Mouse (Mus musculus): ENCODE measurements around the gene Gm27021. TPM values are rescaled to one million over a fixed set of nuclear protein-coding genes. Genes with fewer than 3 reads are reported as not detected.
A peak's percentile ranks its signal among the peaks of the same experiment; 100 is the strongest.
"Not testable (repeated sequence)": the region's sequence is repeated elsewhere in the genome, so short reads cannot be mapped to it uniquely, and the experiment has no call there.

The Gm27021 gene
- polyA plus RNA-seq, 1 experiment from 2014 or later = 2.4 TPM

DNA sequence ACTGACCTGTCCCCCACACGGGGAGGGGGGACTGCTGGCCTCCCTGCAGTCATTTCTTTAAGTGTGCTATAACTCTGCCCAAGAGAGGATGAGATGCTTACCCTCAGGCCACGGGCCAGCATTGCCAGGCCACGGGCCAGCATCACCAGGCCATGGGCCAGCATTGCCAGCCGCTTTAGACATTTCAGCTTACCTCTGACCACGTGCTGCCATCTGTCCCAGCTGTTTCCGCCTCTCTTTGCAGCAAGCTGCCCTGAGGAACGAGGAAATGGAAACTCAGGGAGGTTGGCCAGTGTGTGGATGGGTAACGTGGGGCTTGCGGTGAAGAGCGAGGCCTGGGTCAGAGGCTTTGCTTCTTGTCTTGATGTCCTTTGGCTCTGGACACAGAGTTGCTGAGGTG lies 13.2 kb upstream of the Gm27021 start:
- ATAC-seq (ENCODE audit: insufficient number of reproducible peaks, insufficient read depth, low FRiP score, low read depth) = no peak
- Histone ChIP-seq H3K9me3 (ENCODE audit: control insufficient read depth, low read depth, low read length) (no peaks in the 10 kb centered on the region), H3K27ac (ENCODE audit: low read length) (no peak overlapping the region), H3K36me3 (ENCODE audit: control insufficient read depth, insufficient read depth, low read length) (no peaks in the 10 kb centered on the region), H3K4me1 (ENCODE audit: control insufficient read depth, insufficient read depth, low read length) (peaks cover 14% of the 10 kb centered on the region), H3K4me2 (replicated peaks; ENCODE audit: low read depth, low read length) (no peak overlapping the region), H3K4me3 (ENCODE audit: low read depth, low read length) (no peak overlapping the region), H3K27me3 (ENCODE audit: control insufficient read depth, insufficient read depth, low read length) (no peaks in the 10 kb centered on the region), H3K9ac (replicated peaks; ENCODE audit: low read depth, low read length) (no peak overlapping the region)
- 80% methylated on average over 10 of the region's 10 CpGs for WGBS

- not testable (repeated sequence) for H3K27ac ChIP-seq (ENCODE audit: low read length); H3K9ac ChIP-seq (replicated peaks; ENCODE audit: low read depth, low read length); ATAC-seq (ENCODE audit: insufficient number of reproducible peaks, insufficient read depth, low FRiP score, low read depth); H3K36me3 ChIP-seq (ENCODE audit: control insufficient read depth, insufficient read depth, low read length); H3K4me3 ChIP-seq (ENCODE audit: low read depth, low read length); H3K9me3 ChIP-seq (ENCODE audit: control insufficient read depth, low read depth, low read length); H3K27me3 ChIP-seq (ENCODE audit: control insufficient read depth, insufficient read depth, low read length); H3K4me2 ChIP-seq (replicated peaks; ENCODE audit: low read depth, low read length)
- 52% methylated on average over 7 of the region's 7 CpGs for WGBS
- peaks cover 14% of the 10 kb centered on the region for H3K4me1 ChIP-seq (ENCODE audit: control insufficient read depth, insufficient read depth, low read length)
Observed at GRCm38 (mm10) chr8:120680405-120680804, 12.5 kb upstream of the Gm27021 start.

DNA sequence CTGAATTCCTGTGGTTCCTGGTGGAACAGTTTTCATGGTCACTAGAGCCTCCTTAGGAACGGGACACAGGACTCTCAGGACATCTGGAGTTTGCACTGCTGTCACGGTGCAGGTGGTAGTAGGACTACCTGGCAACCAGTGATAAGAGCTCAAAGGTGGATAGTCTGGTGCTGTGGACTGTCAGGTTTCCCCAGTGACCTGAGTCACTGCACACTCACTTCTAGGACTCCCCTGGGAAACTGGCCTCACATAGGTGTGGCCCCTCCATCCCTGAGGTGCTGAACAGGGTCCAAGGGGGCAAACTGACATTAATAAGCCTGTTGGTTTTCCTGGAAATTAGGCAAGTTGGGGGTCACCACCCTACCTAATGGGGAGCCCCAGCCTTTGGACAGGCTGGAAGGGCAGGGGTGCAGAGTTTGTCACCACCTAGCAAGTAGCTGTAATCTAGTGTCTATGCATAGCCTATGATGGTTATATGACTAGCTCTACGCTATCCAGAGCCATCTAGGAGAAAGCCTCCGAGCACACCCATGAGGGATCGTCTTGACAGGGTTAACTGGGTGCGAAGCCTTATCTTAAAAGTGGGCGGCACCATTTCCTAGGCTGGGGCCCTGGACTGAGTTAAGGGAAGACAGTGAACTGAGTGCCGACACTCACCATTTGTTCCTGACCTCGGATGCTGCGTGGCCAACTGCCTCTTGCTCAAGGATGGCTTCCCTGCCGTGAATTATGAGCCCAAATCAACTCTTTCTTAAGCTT lies 11.9 kb upstream of the Gm27021 start:
- WGBS = 39% methylated on average over 11 of the region's 11 CpGs

GRCm38 (mm10) chr8:120678447-120678846 lies 10.6 kb upstream of the Gm27021 start:
- Histone ChIP-seq H3K36me3 (ENCODE audit: control insufficient read depth, insufficient read depth, low read length) (peaks cover 9% of the 10 kb centered on the region), H3K27me3 (ENCODE audit: control insufficient read depth, insufficient read depth, low read length) (no peaks in the 10 kb centered on the region), H3K4me2 (replicated peaks; ENCODE audit: low read depth, low read length) (no peak overlapping the region), H3K4me3 (ENCODE audit: low read depth, low read length) (no peak overlapping the region), H3K9ac (replicated peaks; ENCODE audit: low read depth, low read length) (no peak overlapping the region), H3K4me1 (ENCODE audit: control insufficient read depth, insufficient read depth, low read length) (no peaks in the 10 kb centered on the region), H3K9me3 (ENCODE audit: control insufficient read depth, low read depth, low read length) (no peaks in the 10 kb centered on the region), H3K27ac (ENCODE audit: low read length) (no peak overlapping the region)
- 11% methylated on average over 10 of the region's 10 CpGs for WGBS
- ATAC-seq (ENCODE audit: insufficient number of reproducible peaks, insufficient read depth, low FRiP score, low read depth) = peak; percentile 56

More for the DNA sequence above, 11.9 kb upstream of the Gm27021 start:
- Histone ChIP-seq H3K4me2 (replicated peaks; ENCODE audit: low read depth, low read length) (no peak overlapping the region), H3K4me1 (ENCODE audit: control insufficient read depth, insufficient read depth, low read length) (peaks cover 8% of the 10 kb centered on the region), H3K27ac (ENCODE audit: low read length) (no peak overlapping the region), H3K36me3 (ENCODE audit: control insufficient read depth, insufficient read depth, low read length) (0 out of 2 replicates have a peak, but pooled peaks cover 3% of the 10 kb centered on the region), H3K4me3 (ENCODE audit: low read depth, low read length) (no peak overlapping the region), H3K27me3 (ENCODE audit: control insufficient read depth, insufficient read depth, low read length) (no peaks in the 10 kb centered on the region), H3K9me3 (ENCODE audit: control insufficient read depth, low read depth, low read length) (no peaks in the 10 kb centered on the region), H3K9ac (replicated peaks; ENCODE audit: low read depth, low read length) (no peak overlapping the region)
- ATAC-seq (ENCODE audit: insufficient number of reproducible peaks, insufficient read depth, low FRiP score, low read depth) = no peak

DNA sequence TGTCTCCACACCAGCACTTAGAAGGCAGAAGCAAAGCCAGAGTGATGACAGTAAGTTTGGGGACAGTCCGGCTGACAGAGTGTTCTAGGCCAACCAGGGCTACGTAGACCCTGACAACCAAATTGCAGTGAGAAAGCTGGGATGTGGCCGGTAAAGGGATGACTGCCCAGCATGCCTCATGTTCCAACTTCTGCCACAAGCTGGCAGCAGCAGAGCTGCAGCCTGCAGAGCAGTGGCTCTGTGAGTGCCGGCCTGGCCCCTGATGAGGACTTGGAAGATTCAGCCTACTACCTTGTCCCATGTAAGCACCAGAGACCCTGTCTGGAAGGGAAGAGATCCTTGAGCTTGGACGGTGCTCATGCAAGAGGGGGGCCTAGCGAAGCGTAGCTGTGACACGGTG lies 7.8 kb upstream of the Gm27021 start:
- H3K36me3 ChIP-seq (ENCODE audit: control insufficient read depth, insufficient read depth, low read length) = peaks cover 33% of the 10 kb centered on the region
- no peak overlapping the region for H3K27ac ChIP-seq (ENCODE audit: low read length)
- no peak overlapping the region for H3K4me2 ChIP-seq (replicated peaks; ENCODE audit: low read depth, low read length)
- no peak for ATAC-seq (ENCODE audit: insufficient number of reproducible peaks, insufficient read depth, low FRiP score, low read depth)
- no peaks in the 10 kb centered on the region for H3K9me3 ChIP-seq (ENCODE audit: control insufficient read depth, low read depth, low read length)
- no peaks in the 10 kb centered on the region for H3K27me3 ChIP-seq (ENCODE audit: control insufficient read depth, insufficient read depth, low read length)
- 73% methylated on average over 8 of the region's 8 CpGs for WGBS
- no peak overlapping the region for H3K9ac ChIP-seq (replicated peaks; ENCODE audit: low read depth, low read length)
- H3K4me1 ChIP-seq (ENCODE audit: control insufficient read depth, insufficient read depth, low read length) = no peaks in the 10 kb centered on the region
- H3K4me3 ChIP-seq (ENCODE audit: low read depth, low read length) = no peak overlapping the region

- H3K4me2 ChIP-seq (replicated peaks; ENCODE audit: low read depth, low read length) = no peak overlapping the region
- no peak overlapping the region for H3K27ac ChIP-seq (ENCODE audit: low read length)
- ATAC-seq (ENCODE audit: insufficient number of reproducible peaks, insufficient read depth, low FRiP score, low read depth) = no peak
- H3K4me3 ChIP-seq (ENCODE audit: low read depth, low read length) = no peak overlapping the region
- peaks cover 6% of the 10 kb centered on the region for H3K4me1 ChIP-seq (ENCODE audit: control insufficient read depth, insufficient read depth, low read length)
- peaks cover 37% of the 10 kb centered on the region for H3K36me3 ChIP-seq (ENCODE audit: control insufficient read depth, insufficient read depth, low read length)
- no peaks in the 10 kb centered on the region for H3K9me3 ChIP-seq (ENCODE audit: control insufficient read depth, low read depth, low read length)
- no peak overlapping the region for H3K9ac ChIP-seq (replicated peaks; ENCODE audit: low read depth, low read length)
- WGBS = 94% methylated on average over 7 of the region's 7 CpGs
- H3K27me3 ChIP-seq (ENCODE audit: control insufficient read depth, insufficient read depth, low read length) = no peaks in the 10 kb centered on the region
Observed at GRCm38 (mm10) chr8:120673298-120673697, 5.4 kb upstream of the Gm27021 start.

DNA sequence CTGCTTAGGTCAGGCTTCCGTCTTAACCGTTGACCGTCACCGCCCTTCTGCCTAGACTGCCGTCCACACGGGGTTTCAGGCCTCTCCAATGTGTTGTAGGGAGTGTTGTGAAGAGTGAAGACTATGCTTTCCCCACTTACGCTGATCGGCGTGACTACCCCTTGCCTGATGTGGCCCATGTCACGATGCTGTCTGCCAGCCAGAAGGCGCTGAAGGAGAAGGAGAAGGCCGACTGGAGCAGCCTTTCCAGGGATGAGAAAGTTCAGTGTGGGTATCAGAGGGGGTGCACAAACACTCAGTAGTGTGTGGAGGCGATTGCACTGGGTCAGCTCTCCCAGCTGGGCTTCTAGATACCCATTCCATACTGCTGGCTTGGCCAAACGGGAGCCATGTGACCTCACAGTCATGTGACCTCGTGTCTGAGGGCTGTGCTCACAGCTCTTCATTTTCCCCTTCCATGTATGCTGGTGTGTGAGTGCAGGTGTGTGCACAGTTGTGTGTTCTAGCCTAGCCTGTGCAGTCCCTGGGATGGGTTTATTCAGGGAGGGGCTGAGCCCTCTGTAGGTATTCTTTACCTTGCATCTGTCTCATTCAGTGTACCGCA lies 4.8 kb upstream of the Gm27021 start:
- no peak overlapping the region for H3K4me2 ChIP-seq (replicated peaks; ENCODE audit: low read depth, low read length)
- H3K4me3 ChIP-seq (ENCODE audit: low read depth, low read length) = no peak overlapping the region
- H3K27me3 ChIP-seq (ENCODE audit: control insufficient read depth, insufficient read depth, low read length) = no peaks in the 10 kb centered on the region
- no peak overlapping the region for H3K27ac ChIP-seq (ENCODE audit: low read length)
- WGBS = 89% methylated on average over 16 of the region's 16 CpGs
- peaks cover 37% of the 10 kb centered on the region for H3K36me3 ChIP-seq (ENCODE audit: control insufficient read depth, insufficient read depth, low read length)
- H3K4me1 ChIP-seq (ENCODE audit: control insufficient read depth, insufficient read depth, low read length) = peaks cover 6% of the 10 kb centered on the region
- no peaks in the 10 kb centered on the region for H3K9me3 ChIP-seq (ENCODE audit: control insufficient read depth, low read depth, low read length)
- H3K9ac ChIP-seq (replicated peaks; ENCODE audit: low read depth, low read length) = no peak overlapping the region
- ATAC-seq (ENCODE audit: insufficient number of reproducible peaks, insufficient read depth, low FRiP score, low read depth) = no peak

DNA sequence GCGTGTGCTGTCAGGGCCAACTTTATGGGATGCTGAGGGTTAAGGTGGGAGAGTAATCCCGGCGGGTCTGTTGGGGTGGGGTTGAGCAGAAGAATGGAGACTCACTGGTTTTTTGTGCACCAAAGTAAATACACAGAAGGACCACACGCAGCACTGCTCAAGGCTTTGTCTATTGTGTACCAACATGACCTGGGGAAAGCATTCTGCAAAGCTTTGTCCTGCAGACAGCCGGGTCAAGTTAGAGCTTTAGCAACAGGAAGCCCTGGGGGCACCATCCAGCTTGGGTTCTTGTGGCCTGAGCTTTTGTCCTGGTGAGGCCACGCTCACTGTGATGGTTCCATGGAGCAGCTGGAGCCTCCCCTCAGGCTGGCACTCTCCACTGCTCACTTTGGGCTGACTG lies 3.9 kb upstream of the Gm27021 start:
- peaks cover 37% of the 10 kb centered on the region for H3K36me3 ChIP-seq (ENCODE audit: control insufficient read depth, insufficient read depth, low read length)
- 58% methylated on average over 6 of the region's 6 CpGs for WGBS

More for the DNA sequence above, 3.9 kb upstream of the Gm27021 start:
- H3K27ac ChIP-seq (ENCODE audit: low read length) = no peak overlapping the region
- H3K27me3 ChIP-seq (ENCODE audit: control insufficient read depth, insufficient read depth, low read length) = no peaks in the 10 kb centered on the region
- no peak overlapping the region for H3K9ac ChIP-seq (replicated peaks; ENCODE audit: low read depth, low read length)
- H3K4me3 ChIP-seq (ENCODE audit: low read depth, low read length) = no peak overlapping the region
- ATAC-seq (ENCODE audit: insufficient number of reproducible peaks, insufficient read depth, low FRiP score, low read depth) = no peak
- peaks cover 10% of the 10 kb centered on the region for H3K4me1 ChIP-seq (ENCODE audit: control insufficient read depth, insufficient read depth, low read length)
- H3K9me3 ChIP-seq (ENCODE audit: control insufficient read depth, low read depth, low read length) = no peaks in the 10 kb centered on the region
- no peak overlapping the region for H3K4me2 ChIP-seq (replicated peaks; ENCODE audit: low read depth, low read length)
